Mouse (Mus musculus) brown adipose tissue, adult 24 weeks (tissue): Measurements from ENCODE around the gene Snx17. TPM values are rescaled to one million over a fixed set of nuclear protein-coding genes. Genes with fewer than 3 reads are reported as not detected.
"Not testable (repeated sequence)": the region's sequence is repeated elsewhere in the genome, so short reads cannot be mapped to it uniquely, and the experiment has no call there.

Experiments used
- H3K27ac ChIP-seq: fragments of 200-500 bp; replicated peaks from 2 replicates; pipeline ENCODE4 v1.5.1; 2012; ENCODE audit warnings: low read depth, mild to moderate bottlenecking, low read length
- H3K4me1 ChIP-seq: fragments of 200-500 bp; 2 replicates; pipeline ENCODE4 v1.6.1; 2012; ENCODE audit warnings: low read length, mixed read lengths; ENCODE audit not compliant: control insufficient read depth, insufficient read depth, insufficient read length
- H3K4me3 ChIP-seq: fragments of 200-500 bp; 2 replicates; pipeline ENCODE4 v1.5.1; 2012; ENCODE audit warnings: low read depth, mild to moderate bottlenecking, low read length, moderate library complexity; ENCODE audit not compliant: insufficient read depth
- polyA plus RNA-seq: library from polyadenylated mRNA; stranded (reverse); fragments of >200 nt; gene quantifications from 2 replicates; pipeline ENCODE4 v1.2.4, GENCODE M21; 2012; ENCODE audit not compliant: missing spikeins, insufficient read depth, insufficient read length

The Snx17 gene
- polyA plus RNA-seq, 1 experiment, result 56.4 TPM

- Histone ChIP-seq H3K4me3 (peak within 1 kb of the TSS; percentile 69), H3K4me1 (no peaks in the 10 kb centered on the region; the same call in 1 of the 2 replicates), H3K27ac (peak within 1 kb of the TSS; percentile 85)
Observed at GRCm38 (mm10) chr5:31201742-31202590, 8.9 kb downstream of the Snx17 start, which contains the start of gene Zfp513. TSS of gene Zfp513 (minus strand) at chr5:31202303.

GRCm38 (mm10) chr5:31202933-31203332, 9.9 kb downstream of the Snx17 start:
- H3K4me1 ChIP-seq, result no peaks in the 10 kb centered on the region; the same call in 1 of the 2 replicates
- H3K4me3 ChIP-seq, result peak overlapping the region; percentile 69
- no peak overlapping the region for H3K27ac ChIP-seq

GRCm38 (mm10) chr5:31203866-31204265, 10.8 kb downstream of the Snx17 start:
- Histone ChIP-seq H3K27ac (no peak overlapping the region), H3K4me1 (no peaks in the 10 kb centered on the region; the same call in 1 of the 2 replicates), H3K4me3 (no peak overlapping the region)

GRCm38 (mm10) chr5:31204421-31204820, 11.4 kb downstream of the Snx17 start:
- H3K4me3 ChIP-seq, result no peak overlapping the region

DNA sequence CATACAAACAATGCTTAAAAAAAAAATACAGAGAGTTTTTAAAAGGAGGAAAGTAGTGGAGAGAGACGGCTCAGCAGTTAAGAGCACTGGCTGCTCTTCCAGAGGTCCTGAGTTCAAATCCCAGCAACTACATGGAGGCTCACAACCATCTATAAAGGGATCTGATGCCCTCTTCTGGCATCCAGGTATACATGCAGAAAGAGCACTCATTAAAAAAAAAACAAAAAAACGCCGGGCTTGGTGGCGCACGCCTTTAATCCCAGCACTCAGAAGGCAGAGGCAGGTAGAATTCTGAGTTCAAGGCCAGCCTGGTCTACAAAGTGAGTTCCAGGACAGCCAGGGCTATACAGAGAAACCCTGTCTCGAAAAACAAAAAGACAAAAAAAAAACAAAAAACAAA, 23.5 kb downstream of the Snx17 start:
- H3K27ac ChIP-seq, H3K4me3 ChIP-seq, H3K4me1 ChIP-seq: not testable (repeated sequence)

More at GRCm38 (mm10) chr5:31204421-31204820, 11.4 kb downstream of the Snx17 start:
- no peaks in the 10 kb centered on the region; the same call in 1 of the 2 replicates for H3K4me1 ChIP-seq
- H3K27ac ChIP-seq, result no peak overlapping the region

- H3K4me3 ChIP-seq, result no peak overlapping the region
- H3K4me1 ChIP-seq, result no peaks in the 10 kb centered on the region
- no peak overlapping the region for H3K27ac ChIP-seq
Observed at GRCm38 (mm10) chr5:31218294-31218693, 25.3 kb downstream of the Snx17 start.

- Histone ChIP-seq H3K4me1 (no peaks in the 10 kb centered on the region), H3K27ac (no peak overlapping the region), H3K4me3 (no peak overlapping the region)
Observed at GRCm38 (mm10) chr5:31219070-31219469, 26.0 kb downstream of the Snx17 start.

DNA sequence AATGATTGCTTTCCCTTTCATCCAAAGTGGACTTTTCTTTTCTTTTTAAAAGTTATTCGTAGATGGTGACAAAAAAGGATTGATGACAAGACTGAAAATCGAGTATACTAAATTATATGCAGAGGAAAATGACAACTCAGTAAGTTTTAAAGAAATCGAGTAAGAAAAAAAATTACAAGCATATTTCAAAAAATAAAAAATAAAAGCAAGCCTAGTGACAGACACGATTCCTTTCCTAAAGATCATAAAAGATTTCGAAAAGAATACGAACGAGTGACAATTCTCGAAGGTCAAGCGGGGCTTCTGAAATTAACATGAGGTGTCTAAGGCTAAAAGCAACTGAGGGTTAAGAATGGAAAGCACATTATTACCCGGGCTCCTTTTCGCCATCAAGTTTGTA, 26.4 kb downstream of the Snx17 start:
- H3K4me1 ChIP-seq, result no peaks in the 10 kb centered on the region
- peak overlapping the region; percentile 64; the same call in 1 of the 2 replicates for H3K27ac ChIP-seq
- H3K4me3 ChIP-seq, result peak overlapping the region; percentile 93

- H3K4me3 ChIP-seq, result peak overlapping the region; percentile 93
- peak overlapping the region; percentile 64 for H3K27ac ChIP-seq
- H3K4me1 ChIP-seq, result no peaks in the 10 kb centered on the region
Observed at GRCm38 (mm10) chr5:31219911-31220447, 27.0 kb downstream of the Snx17 start.

GRCm38 (mm10) chr5:31220448-31221303, 27.6 kb downstream of the Snx17 start, which contains the start of gene Ppm1g:
TSS of gene Ppm1g (minus strand) at chr5:31220687.
- no peaks in the 10 kb centered on the region for H3K4me1 ChIP-seq
- H3K4me3 ChIP-seq, result peak within 1 kb of the TSS; percentile 93
- H3K27ac ChIP-seq, result peak within 1 kb of the TSS; percentile 72

GRCm38 (mm10) chr5:31221304-31221945, 28.4 kb downstream of the Snx17 start:
- Histone ChIP-seq H3K4me3 (peak overlapping the region; percentile 78), H3K27ac (peak overlapping the region; percentile 72), H3K4me1 (no peaks in the 10 kb centered on the region)

DNA sequence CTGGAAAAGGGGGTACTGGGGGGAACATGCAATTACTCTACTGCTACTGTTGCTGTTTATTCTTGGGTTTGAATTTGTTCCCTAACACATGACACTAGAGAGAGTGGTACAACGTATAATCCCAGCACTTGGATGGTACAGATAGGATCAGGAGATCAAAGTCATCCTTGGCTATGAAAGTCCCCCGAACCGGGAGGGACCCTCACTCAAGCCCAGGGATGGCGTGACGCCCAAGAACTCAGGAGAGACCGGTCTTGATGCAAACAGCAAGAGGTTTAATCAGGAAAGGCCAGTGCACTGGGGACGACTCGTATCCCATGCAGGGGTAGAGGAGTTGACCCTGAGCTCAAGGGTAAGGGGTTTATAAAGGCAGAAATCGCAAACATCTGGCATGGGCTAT, 29.7 kb downstream of the Snx17 start:
- Histone ChIP-seq H3K4me3 (no peak overlapping the region), H3K4me1 (no peaks in the 10 kb centered on the region), H3K27ac (no peak overlapping the region)

- no peak overlapping the region for H3K27ac ChIP-seq
- no peak overlapping the region for H3K4me3 ChIP-seq
- H3K4me1 ChIP-seq, result no peaks in the 10 kb centered on the region
Observed at GRCm38 (mm10) chr5:31226641-31227040, 33.6 kb downstream of the Snx17 start.

GRCm38 (mm10) chr5:31240637-31241521, 47.9 kb downstream of the Snx17 start, which contains the start of the genes Nrbp1 and Gm9970:
TSS of gene Nrbp1 (plus strand) at chr5:31240864.
TSS of gene Gm9970 (minus strand) at chr5:31241232.
- H3K4me3 ChIP-seq, result peak within 1 kb of the TSS; percentile 89
- peak within 1 kb of the TSS; percentile 87 for H3K27ac ChIP-seq
- H3K4me1 ChIP-seq, result peaks cover 4% of the 10 kb centered on the region; the same call in 1 of the 2 replicates
